Mouse (Mus musculus): ENCODE results near the gene Dkkl1. TPM values are rescaled to one million over a fixed set of nuclear protein-coding genes. Genes with fewer than 3 reads are reported as not detected.
A peak's percentile ranks its signal among the peaks of the same experiment; 100 is the strongest.

Dkkl1 gene
- total RNA-seq, 2 experiments from 2014 or later, result 1.4 to 2.3 TPM

- DNase-seq, result no peak
These were observed 17.7 kb upstream of the Dkkl1 start for GRCm38 (mm10) chr7:45229459-45230203.

- no peak for DNase-seq
These were observed 17.1 kb upstream of the Dkkl1 start for GRCm38 (mm10) chr7:45229046-45229445.

GRCm38 (mm10) chr7:45228548-45228947 lies 16.6 kb upstream of the Dkkl1 start:
- DNase-seq, result no peak

GRCm38 (mm10) chr7:45226421-45226820 lies 14.5 kb upstream of the Dkkl1 start:
- no peak for DNase-seq

- no peak for DNase-seq
These were observed 12.9 kb upstream of the Dkkl1 start for GRCm38 (mm10) chr7:45224826-45225225.

GRCm38 (mm10) chr7:45221680-45222079 lies 9.7 kb upstream of the Dkkl1 start:
- DNase-seq, result no peak

- DNase-seq, result no peak
These were observed 4.7 kb upstream of the Dkkl1 start for GRCm38 (mm10) chr7:45216442-45217183.

GRCm38 (mm10) chr7:45215673-45216441 lies 3.9 kb upstream of the Dkkl1 start, which contains the start of gene Tead2:
Gene Tead2, plus strand, starts transcription at chr7:45215753.
- DNase-seq, result no peak

GRCm38 (mm10) chr7:45213708-45214107 lies 1.8 kb upstream of the Dkkl1 start:
- no peak for DNase-seq

- DNase-seq, result no peak
These were observed 409 bp upstream of the Dkkl1 start for GRCm38 (mm10) chr7:45212356-45212755.

GRCm38 (mm10) chr7:45211070-45211469 lies 877 bp downstream of the Dkkl1 start:
- no peak for DNase-seq

GRCm38 (mm10) chr7:45208260-45208659 lies 3.7 kb downstream of the Dkkl1 start:
- no peak for DNase-seq

GRCm38 (mm10) chr7:45204380-45205143 lies 7.4 kb downstream of the Dkkl1 start, which contains the start of gene Ccdc155:
Gene Ccdc155, minus strand, starts transcription at chr7:45204892.
- peak; percentile 87 to 91 for DNase-seq

GRCm38 (mm10) chr7:45202654-45203053 lies 9.3 kb downstream of the Dkkl1 start:
- DNase-seq, result no peak

GRCm38 (mm10) chr7:45198961-45199360 lies 13.0 kb downstream of the Dkkl1 start:
- DNase-seq, result no peak

- DNase-seq, result peak; percentile 64 to 74
These were observed 13.5 kb downstream of the Dkkl1 start for GRCm38 (mm10) chr7:45198435-45198834.

GRCm38 (mm10) chr7:45196994-45197393 lies 15.0 kb downstream of the Dkkl1 start:
- no peak for DNase-seq

GRCm38 (mm10) chr7:45196176-45196535 lies 15.8 kb downstream of the Dkkl1 start:
- DNase-seq, result no peak

- DNase-seq, result no peak
These were observed 16.4 kb downstream of the Dkkl1 start for GRCm38 (mm10) chr7:45195341-45196175.

- no peak for DNase-seq
These were observed 17.8 kb downstream of the Dkkl1 start for GRCm38 (mm10) chr7:45193871-45194785.

All from layer of hippocampus, postnatal 36 days (tissue).